Mouse (Mus musculus): Measurements from ENCODE around the gene Tmc6.
A peak's percentile ranks its signal among the peaks of the same experiment; 100 is the strongest.

- TF ChIP-seq EP300 (IDR thresholded peaks at IDR 0.05; ENCODE audit: insufficient read depth, low read depth, low read length): no peak; the same call in 1 of the 2 replicates
- TF ChIP-seq POLR2A (IDR thresholded peaks at IDR 0.05; ENCODE audit: insufficient read depth, low read depth, low read length): peak; percentile 75
- TF ChIP-seq CTCF (IDR thresholded peaks at IDR 0.05): peak; percentile 42
These were observed 1.4 kb downstream of the Tmc6 start for GRCm38 (mm10) chr11:117780582-117781111.
